Mouse (Mus musculus) embryonic facial prominence, embryonic 11.5 days (tissue): Measurements from ENCODE around the gene Wdr81. TPM values are rescaled to one million over a fixed set of nuclear protein-coding genes. Genes with fewer than 3 reads are reported as not detected.

Experiments
- ATAC-seq: fragments of 200-750 bp; cut with Nextera tagmentation; replicated peaks from 2 replicates; pipeline ENCODE4 v1.8.0; 2017; ENCODE audit warnings: low read depth; ENCODE audit not compliant: insufficient number of reproducible peaks, low FRiP score, low TSS enrichment
- DNase-seq: peaks from one replicate; pipeline ENCODE4 v3.0.0-alpha.2; 2015; ENCODE audit warnings: low spot score
- H3K27ac ChIP-seq: fragments of 300-500 bp; sonication (generic); replicated peaks from 2 replicates; pipeline ENCODE4 v1.5.1; 2014; ENCODE audit warnings: mild to moderate bottlenecking, low read depth, low read length, control low read depth
- H3K27me3 ChIP-seq: fragments of 300-500 bp; sonication (generic); 2 replicates; pipeline ENCODE4 v1.6.1; 2014; ENCODE audit warnings: mild to moderate bottlenecking, low read length, moderate library complexity, mixed read lengths; ENCODE audit not compliant: control insufficient read depth, insufficient read depth
- H3K36me3 ChIP-seq: fragments of 300-500 bp; sonication (generic); replicated peaks from 2 replicates; pipeline ENCODE4 v1.6.1; 2014; ENCODE audit warnings: low read depth, mild to moderate bottlenecking, low read length, moderate library complexity, mixed read lengths; ENCODE audit not compliant: control insufficient read depth, insufficient read depth
- H3K4me1 ChIP-seq: fragments of 300-500 bp; sonication (generic); 2 replicates; pipeline ENCODE4 v1.6.1; 2014; ENCODE audit warnings: low read length, mixed read lengths; ENCODE audit not compliant: control insufficient read depth, insufficient read depth
- H3K4me2 ChIP-seq: fragments of 300-500 bp; sonication (generic); 2 replicates; pipeline ENCODE4 v1.6.1; 2014; ENCODE audit warnings: low read depth, mild to moderate bottlenecking, control low read depth, low read length, moderate library complexity
- H3K4me3 ChIP-seq: fragments of 300-500 bp; sonication (generic); 2 replicates; pipeline ENCODE4 v1.5.1; 2014; ENCODE audit warnings: low read depth, low read length, control low read depth
- H3K9ac ChIP-seq: fragments of 300-500 bp; sonication (generic); replicated peaks from 2 replicates; pipeline ENCODE4 v1.6.1; 2014; ENCODE audit warnings: mild to moderate bottlenecking, control low read depth, low read length
- H3K9me3 ChIP-seq: fragments of 300-500 bp; sonication (generic); replicated peaks from 2 replicates; pipeline ENCODE4 v1.6.1; 2016; ENCODE audit warnings: mild to moderate bottlenecking, low read length, inconsistent platforms, mixed read lengths; ENCODE audit not compliant: control insufficient read depth
- WGBS: fragments of 180-500 bp; shearing (Covaris S2); extraction: QIAGEN DNeasy Blood & Tissue Kit; methylation state at CpG from one replicate; pipeline ENCODE4 v1.1.7; 2014; 5-methylcytosine and 5-hydroxymethylcytosine counted together
- polyA plus RNA-seq: library from polyadenylated mRNA; unstranded; fragments of >200 nt; fragmentation: Nextera tagmentation; extraction: Ambion mirVana; gene quantifications from 2 replicates; pipeline ENCODE4 v1.2.1, GENCODE M21; 2014

The Wdr81 gene
- polyA plus RNA-seq, result 2.3 and 4.1 TPM in 2 replicates

- WGBS, result 2% methylated on average over 56 of the region's 56 CpGs
- DNase-seq (peak; percentile 96), ATAC-seq (peak; percentile 85)
- H3K36me3 ChIP-seq, result no peaks in the 10 kb centered on the region
- H3K9ac ChIP-seq, result peak within 1 kb of the TSS; percentile 57
- H3K9me3 ChIP-seq, result no peaks in the 10 kb centered on the region
- H3K4me2 ChIP-seq, result peak within 1 kb of the TSS; percentile 99
- H3K4me3 ChIP-seq, result peak within 1 kb of the TSS; percentile 52
- peaks cover 5% of the 10 kb centered on the region; the same call in 1 of the 2 replicates for H3K4me1 ChIP-seq
- H3K27me3 ChIP-seq, result no peaks in the 10 kb centered on the region
- no peak within 1 kb of the TSS for H3K27ac ChIP-seq
These were observed at the start of gene Wdr81 for GRCm38 (mm10) chr11:75453991-75454930. Gene Wdr81, minus strand, starts transcription at chr11:75454717.

GRCm38 (mm10) chr11:75498126-75498525, 43.6 kb upstream of the Wdr81 start:
- Histone ChIP-seq H3K4me2 (no peak overlapping the region), H3K27me3 (no peaks in the 10 kb centered on the region), H3K27ac (no peak overlapping the region), H3K4me1 (no peaks in the 10 kb centered on the region), H3K36me3 (peaks cover 51% of the 10 kb centered on the region), H3K4me3 (no peak overlapping the region), H3K9ac (no peak overlapping the region), H3K9me3 (no peaks in the 10 kb centered on the region)
- ATAC-seq (no peak), DNase-seq (no peak)
- 79% methylated on average over 1 of the region's 1 CpGs for WGBS

DNA sequence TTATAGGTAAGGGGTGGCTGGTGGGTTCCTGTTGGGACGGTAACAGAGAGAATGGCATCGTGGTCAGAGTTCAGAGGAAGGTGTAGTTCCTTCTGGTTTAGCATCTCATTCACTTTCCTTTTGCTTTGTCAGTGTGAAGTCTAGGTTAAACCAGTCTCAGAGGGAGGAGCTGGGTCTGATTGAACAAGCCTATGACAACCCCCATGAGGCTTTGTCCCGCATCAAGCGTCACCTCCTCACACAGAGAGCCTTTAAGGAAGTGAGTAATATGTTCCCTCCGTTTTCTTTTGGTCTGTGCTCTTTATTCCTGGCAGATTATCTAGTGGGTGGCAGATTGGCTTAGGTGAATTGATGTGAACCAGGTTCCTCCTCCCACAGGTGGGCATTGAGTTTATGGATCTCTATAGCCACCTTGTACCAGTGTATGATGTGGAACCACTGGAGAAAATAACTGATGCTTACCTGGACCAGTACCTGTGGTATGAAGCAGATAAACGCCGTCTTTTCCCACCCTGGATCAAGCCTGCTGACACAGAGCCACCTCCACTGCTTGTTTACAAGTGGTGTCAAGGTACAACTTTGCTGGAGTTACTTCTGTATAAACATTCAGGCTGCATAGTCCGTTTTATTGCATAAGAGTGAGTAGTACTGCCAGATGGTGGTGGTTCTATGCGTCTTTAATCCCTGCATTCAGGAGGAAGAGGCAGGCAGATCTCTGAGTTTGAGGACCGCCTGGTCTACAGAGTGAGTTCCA, 40.0 kb upstream of the Wdr81 start:
- Histone ChIP-seq H3K4me3 (no peak overlapping the region), H3K27me3 (no peaks in the 10 kb centered on the region), H3K36me3 (peaks cover 43% of the 10 kb centered on the region), H3K9ac (no peak overlapping the region), H3K27ac (no peak overlapping the region), H3K4me2 (no peak overlapping the region), H3K4me1 (no peaks in the 10 kb centered on the region), H3K9me3 (no peaks in the 10 kb centered on the region)
- no peak for ATAC-seq
- 94% methylated on average over 10 of the region's 10 CpGs for WGBS
- no peak for DNase-seq

GRCm38 (mm10) chr11:75487496-75487895, 33.0 kb upstream of the Wdr81 start:
- H3K27me3 ChIP-seq, result no peaks in the 10 kb centered on the region
- DNase-seq, result no peak
- H3K4me1 ChIP-seq, result peaks cover 3% of the 10 kb centered on the region
- H3K4me3 ChIP-seq, result peak overlapping the region; percentile 94
- H3K9ac ChIP-seq, result peak overlapping the region; percentile 93
- H3K27ac ChIP-seq, result no peak overlapping the region
- ATAC-seq, result no peak
- 33% methylated on average over 6 of the region's 6 CpGs for WGBS
- peaks cover 7% of the 10 kb centered on the region for H3K36me3 ChIP-seq
- no peaks in the 10 kb centered on the region for H3K9me3 ChIP-seq
- H3K4me2 ChIP-seq, result peak overlapping the region; percentile 82

GRCm38 (mm10) chr11:75486601-75487285, 32.2 kb upstream of the Wdr81 start, which contains the start of gene Prpf8:
Gene Prpf8, plus strand, starts transcription at chr11:75486816.
- H3K27me3 ChIP-seq, result no peaks in the 10 kb centered on the region
- H3K9me3 ChIP-seq, result no peaks in the 10 kb centered on the region
- peak within 1 kb of the TSS; percentile 82 for H3K4me2 ChIP-seq
- under 1% methylated on average over 51 of the region's 52 CpGs for WGBS
- peaks cover 4% of the 10 kb centered on the region for H3K36me3 ChIP-seq
- H3K27ac ChIP-seq, result peak within 1 kb of the TSS; percentile 54; the same call in 1 of the 2 replicates
- peak; percentile 97 for ATAC-seq
- peaks cover 3% of the 10 kb centered on the region for H3K4me1 ChIP-seq
- peak within 1 kb of the TSS; percentile 93 for H3K9ac ChIP-seq
- peak within 1 kb of the TSS; percentile 94 for H3K4me3 ChIP-seq
- peak; percentile 98 for DNase-seq

GRCm38 (mm10) chr11:75486192-75486591, 31.7 kb upstream of the Wdr81 start:
- no peak overlapping the region for H3K4me3 ChIP-seq
- no peaks in the 10 kb centered on the region for H3K9me3 ChIP-seq
- 0 out of 2 replicates have a peak, but pooled peaks have one; percentile 16 for ATAC-seq
- H3K4me1 ChIP-seq, result peaks cover 3% of the 10 kb centered on the region
- no peak overlapping the region for H3K4me2 ChIP-seq
- H3K9ac ChIP-seq, result no peak overlapping the region
- H3K36me3 ChIP-seq, result peaks cover 4% of the 10 kb centered on the region
- H3K27ac ChIP-seq, result no peak overlapping the region
- H3K27me3 ChIP-seq, result no peaks in the 10 kb centered on the region
- no peak for DNase-seq
- 28% methylated on average over 3 of the region's 3 CpGs for WGBS

DNA sequence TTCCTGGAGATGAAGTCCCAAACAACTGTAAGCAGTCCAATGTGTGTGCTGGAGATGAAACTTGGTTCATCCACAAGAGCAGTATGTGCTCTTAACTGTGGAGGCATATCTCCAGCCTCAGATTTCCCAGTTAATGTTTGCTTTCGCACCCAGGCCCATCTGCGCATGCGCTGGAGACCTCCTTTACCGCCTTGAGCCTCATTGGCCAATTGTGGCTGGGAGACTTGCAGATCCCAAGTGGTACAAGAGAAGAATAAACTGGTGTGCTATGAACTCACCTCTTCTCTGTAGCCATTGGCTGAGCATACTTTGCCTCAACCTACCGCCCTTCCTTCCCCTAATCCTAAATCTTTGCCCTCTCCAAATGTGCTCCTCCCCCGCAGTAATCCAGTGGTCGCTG, 18.9 kb upstream of the Wdr81 start:
- H3K36me3 ChIP-seq, result no peaks in the 10 kb centered on the region
- no peaks in the 10 kb centered on the region for H3K27me3 ChIP-seq
- H3K9me3 ChIP-seq, result no peaks in the 10 kb centered on the region
- no peak overlapping the region for H3K27ac ChIP-seq
- H3K4me2 ChIP-seq, result no peak overlapping the region; the same call in 1 of the 2 replicates
- no peak overlapping the region for H3K4me3 ChIP-seq
- H3K4me1 ChIP-seq, result no peaks in the 10 kb centered on the region
- 68% methylated on average over 7 of the region's 7 CpGs for WGBS
- DNase-seq (no peak), ATAC-seq (no peak)
- H3K9ac ChIP-seq, result no peak overlapping the region
